Mouse (Mus musculus) CH12F3 (cell line): ENCODE data around the gene Ier5.

Experiments
- in situ Hi-C: fragments of 300-500 bp; cut with MboI; formaldehyde crosslinking; loops from 2 replicates; pipeline ENCODE4 v1.14.3; 2020; ENCODE audit warnings: low sequenced_read_pairs

Ier5 gene

DNA sequence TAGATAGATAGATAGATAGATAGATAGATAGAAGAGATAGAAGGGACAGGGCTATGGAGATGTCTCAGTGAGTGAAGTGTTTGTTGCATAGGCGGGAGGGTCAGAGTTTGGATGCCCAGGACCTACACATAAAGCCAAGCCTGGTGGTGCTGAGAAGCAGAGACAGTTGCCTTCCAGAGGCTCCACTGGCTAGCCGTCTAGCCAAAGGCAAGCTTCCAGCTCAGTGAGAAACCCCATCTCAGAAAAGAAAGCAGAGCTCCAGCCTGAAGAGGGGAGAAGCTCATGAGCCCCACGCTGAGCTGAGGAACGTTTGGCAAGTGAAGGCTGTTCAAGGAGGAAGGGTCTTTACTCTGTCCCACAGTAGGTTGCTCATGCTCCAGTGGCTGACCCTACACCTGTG is 3.2 kb upstream of the Ier5 start:
- in situ Hi-C loops = no loop called here

DNA sequence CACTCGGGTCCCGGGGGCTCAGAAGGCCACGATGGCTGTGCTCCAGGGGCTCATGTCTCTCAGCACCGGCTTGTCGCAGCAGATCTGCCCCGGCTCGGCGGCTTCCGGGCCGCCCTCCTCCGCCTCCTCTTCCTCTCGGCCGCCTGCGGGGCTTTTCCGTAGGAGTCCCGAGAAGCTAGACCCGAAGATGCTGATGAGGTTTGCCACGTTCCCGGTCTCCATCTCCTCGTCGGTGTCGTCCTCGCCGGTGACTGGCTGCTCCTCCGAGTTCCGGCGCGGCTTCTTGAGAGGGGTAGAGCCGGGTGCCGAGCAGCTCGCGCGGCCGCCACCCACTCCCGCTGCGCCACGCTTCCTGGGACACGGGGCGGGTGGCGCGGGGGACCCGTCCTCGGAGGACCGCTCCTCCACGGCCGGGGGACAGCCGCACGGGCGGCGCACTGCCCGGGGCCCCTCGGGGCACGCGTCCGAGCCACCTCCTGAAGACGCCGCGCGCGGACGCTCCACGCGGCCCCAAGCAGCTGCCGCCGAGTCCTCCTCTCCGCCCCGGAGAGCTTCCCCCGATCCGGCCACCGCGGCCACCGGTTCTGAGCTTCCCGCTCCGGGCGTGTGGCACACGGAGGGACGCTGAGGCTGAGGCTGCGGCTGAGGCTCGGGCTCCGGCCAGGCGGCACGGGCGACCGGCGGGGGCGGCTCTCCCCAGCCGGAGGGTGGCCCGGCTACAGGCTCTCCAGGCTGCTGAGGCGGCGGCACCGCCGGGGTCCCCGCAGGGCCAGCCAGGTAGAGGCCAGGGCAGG is 753 bp downstream of the Ier5 start:
- in situ Hi-C loops = loop anchor here (5.0 kb wide), 1 partner anchor 46 kb away; no protein-coding TSS in a partner anchor

DNA sequence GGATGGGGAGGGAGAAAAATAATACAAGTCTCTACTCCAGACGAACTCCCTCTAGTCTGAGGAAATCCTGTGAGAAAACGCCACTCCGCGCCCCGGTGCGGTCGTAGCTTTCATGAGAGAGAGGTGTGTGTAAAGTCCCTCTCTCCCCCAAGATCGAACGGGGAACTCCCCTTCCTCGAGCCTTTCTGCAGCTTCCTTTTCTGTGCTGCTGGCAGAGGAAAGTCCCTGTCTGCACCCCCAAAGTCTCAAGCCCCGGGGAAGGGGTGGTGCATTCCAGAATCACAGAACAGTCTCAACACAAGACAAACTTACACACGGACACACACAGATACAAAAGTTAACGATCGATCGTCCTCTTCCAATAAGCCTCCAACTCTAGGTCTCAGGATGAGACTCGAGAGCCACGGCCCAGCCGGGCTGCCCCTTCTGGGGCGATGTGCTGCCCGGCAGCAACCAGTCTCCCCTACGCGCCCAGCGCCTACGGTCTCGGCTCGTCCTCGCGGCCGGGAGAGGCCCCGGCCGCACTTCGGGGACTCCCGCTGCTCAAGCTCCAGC is 1.4 kb downstream of the Ier5 start:
- in situ Hi-C loops = loop anchor here (5.0 kb wide), 1 partner anchor 46 kb away; no protein-coding TSS in a partner anchor

DNA sequence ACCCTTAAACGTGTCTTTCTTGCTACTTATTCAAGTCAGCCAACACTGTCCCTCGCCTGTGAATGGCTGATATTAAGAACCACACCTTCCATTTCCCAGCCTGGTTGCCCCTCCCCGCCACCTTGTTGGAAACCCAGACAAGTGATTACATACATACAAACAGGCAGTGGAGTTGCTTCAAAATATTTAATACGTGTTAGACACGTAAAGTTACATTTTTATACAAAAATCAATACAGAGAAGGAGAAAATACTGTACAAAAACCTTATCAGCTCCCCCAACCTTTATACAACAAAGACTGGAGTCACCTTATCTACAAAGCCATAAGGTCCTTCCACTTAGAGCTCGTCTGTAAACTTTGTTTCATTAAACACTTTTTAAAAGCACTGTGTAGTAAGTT is 2.1 kb downstream of the Ier5 start:
- in situ Hi-C loops = loop anchor here (5.0 kb wide), 1 partner anchor 45 kb away; no protein-coding TSS in a partner anchor

DNA sequence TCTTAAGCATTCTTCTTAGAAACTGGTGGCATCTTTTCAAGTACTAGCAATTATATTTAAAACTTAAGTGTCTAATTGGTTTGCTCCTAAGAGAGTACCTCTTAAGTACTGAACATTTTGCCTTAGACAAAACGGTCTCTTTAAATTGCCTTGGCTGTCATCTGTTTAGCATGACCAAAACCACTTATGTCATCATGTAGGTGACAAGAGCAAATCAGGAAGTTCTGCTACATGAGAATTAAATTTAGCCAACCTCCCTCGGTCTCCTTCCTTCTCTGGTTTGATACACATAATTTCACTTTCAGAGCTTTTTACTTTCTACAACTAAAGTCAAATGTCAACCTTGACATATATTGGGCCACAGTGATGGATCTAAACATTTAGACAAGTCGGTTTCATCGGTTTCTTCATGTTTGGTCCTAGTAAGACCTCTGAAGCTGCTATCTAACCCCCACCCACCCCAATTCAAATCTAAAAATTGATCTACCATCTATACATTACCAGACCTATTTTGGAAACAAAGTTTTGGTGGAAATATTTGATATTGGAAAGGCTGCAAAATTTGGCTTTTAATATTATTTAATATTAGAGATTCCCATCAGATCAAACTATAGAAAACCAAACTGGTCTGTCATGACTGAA is 2.7 kb downstream of the Ier5 start:
- in situ Hi-C loops = loop anchor here (5.0 kb wide), 1 partner anchor 44 kb away; no protein-coding TSS in a partner anchor

DNA sequence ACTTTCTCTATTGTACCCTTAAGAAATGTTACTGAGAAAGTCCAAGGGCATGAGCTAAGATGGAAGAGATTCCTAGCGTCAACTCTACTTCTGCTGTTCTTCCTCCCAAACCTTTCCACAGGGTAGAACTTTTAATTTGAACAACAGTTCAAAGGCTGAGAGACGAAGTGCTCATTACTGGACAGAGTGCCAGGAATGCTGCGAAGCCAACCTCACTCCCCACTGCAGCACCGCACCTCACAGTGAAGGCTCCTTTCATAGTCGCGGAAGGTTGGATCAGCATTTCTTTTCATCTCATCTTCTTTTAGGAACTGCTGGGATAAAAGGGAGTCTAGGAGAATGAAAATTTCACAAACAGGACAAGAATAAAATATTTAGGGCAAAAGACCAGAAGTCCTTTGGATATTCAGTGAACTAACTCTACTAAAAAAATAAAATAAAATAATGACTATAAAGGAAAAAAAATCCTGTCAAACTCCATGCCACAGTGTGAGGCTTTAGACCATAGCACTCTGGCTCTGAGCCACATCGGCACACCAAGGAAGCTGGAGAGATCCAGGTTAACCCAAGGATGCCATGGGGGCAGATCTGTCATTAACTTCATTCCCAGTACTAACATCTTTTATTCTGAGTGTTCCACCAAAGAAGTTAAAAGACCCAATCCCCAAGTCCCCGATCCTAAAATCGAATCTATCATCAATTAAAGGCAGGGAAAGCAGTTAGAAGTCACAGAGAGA is 5.3 kb downstream of the Ier5 start:
- in situ Hi-C loops = no loop called here

DNA sequence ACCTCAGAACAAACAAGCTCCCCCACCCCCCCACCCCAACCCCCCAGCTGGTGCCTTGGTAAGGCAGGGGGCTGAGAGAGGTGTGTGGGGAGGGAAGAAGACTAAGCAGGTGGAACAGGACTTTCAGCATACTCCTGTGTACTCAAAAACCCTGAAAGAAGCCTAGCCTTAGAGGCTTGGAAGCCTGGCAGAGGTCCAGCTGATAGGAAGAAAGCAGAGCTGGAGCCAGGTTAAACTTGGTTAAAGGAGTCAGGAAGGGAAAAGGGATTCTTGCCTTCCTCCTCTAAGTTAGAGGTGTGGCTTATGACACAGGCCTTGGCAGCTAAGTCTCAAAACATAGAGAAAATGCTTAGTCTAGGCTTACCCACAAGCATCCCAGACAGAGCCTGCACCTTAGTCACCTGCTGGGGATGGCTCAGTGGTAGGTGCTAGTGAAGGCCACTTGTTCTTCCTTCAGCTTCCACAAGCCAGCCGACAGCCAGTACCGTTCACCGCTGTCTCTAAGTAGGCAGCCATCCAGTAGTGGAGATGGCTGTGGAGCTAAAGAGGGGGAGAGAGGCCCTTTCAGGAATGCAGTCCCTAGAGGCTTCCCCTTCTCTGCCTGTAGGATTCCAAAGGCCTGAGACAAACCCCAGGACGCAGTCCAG is 6.2 kb downstream of the Ier5 start:
- in situ Hi-C loops = no loop called here

DNA sequence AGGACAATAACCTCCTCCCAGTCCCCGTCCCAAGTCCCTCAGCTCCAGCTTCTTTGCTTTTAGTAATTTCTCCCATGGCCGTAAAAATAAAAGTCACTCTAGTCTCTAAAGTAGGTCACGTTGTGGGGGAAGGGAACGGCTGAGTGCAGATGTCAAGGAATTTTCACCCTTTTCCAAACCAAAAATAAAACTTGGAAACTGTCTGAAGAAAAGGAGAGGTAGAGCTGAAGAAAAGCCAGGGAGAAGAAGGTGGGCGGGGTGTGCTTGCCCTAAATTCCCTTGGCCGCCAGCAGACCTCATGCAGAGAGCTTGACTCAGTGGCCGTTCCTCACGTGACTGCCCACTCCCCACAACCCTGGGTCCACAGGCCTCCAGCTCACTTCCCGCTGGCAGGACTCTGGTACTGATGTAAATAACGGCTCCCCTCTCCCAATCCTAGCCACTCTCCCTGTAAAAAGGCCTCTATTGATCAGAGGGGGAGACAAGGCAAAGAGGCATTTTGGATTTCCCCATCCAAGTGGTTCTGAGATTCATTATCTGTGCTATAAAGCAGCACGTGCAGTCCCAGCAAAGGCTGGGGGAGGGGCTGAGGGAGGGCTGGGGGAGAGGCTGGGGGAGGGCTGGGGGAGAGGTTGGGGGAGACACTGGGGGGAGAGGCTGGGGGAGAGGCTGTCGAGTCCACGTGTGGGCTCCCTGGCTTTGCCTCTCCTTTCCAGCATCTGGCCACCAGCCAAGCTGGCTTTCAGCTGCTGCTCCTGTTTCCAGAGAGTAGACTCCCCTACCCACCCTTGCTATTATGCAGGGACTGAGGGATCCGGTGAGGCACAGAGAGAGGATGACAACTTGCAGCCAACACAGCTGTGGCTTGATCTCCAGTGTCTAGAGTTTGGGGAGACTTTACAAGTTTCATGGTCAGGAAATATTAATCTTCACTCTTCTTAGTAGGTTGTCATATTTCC is 7.3 kb downstream of the Ier5 start:
- in situ Hi-C loops = no loop called here

DNA sequence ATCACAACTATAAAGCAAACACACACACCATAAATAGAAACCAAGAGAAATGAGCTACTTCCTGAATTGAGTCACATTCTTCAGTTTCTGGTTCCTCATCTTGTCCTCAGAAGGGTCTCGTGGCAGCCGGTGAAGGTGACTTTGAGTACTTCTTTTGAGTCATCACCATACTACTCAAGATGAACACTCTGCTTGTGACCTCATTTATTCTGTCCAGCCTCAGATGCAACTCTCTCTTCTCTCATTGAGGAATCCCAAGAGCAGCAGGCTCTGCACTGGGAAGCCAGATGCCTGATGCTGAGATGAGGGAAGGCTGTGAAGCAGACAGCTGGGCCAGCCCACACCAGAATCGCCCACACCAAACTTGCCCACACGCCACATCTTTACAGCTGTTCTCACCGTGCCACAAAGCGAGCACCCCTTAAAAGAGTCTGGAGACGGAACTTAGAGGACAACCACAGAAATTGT is 8.0 kb downstream of the Ier5 start:
- in situ Hi-C loops = no loop called here

DNA sequence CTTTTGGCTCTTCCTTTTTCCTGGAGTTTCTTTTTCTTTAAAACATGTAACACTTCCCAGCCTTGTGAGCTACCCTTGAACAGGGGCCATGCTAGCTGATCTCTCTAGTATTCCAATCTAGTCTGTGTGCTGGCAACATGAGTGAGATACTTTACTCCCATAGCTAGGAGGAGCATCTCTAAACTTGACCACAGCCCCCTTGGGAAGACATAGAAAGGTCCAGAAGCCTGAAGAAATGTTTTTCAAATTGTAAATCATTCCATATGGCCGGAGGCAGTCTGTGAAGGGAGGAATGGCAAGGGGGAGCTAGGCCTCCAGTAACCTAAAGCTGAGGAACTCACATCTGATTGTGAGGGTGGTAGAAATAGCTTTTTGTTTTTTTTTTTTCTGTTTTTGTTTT is 8.7 kb downstream of the Ier5 start:
- in situ Hi-C loops = no loop called here

DNA sequence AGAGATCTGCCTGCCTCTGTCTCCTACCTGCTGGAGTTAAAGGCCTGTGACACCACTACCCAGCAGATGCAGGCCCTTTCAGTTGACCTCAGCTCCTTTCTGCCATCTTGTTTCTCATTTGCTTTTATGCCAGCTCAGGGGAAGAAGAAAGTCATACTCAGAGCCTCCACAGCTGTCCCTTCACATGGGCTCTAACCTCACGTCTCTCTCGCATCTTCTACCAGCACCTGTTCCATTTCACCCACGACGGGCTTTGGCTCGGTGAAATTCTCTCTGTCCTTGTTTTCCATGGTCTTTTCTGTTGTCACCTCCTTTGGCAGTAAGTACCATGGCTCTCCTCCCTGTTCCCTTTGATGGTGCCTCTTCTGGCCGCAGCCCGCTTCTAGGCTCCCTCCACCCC is 9.1 kb downstream of the Ier5 start:
- in situ Hi-C loops = no loop called here

DNA sequence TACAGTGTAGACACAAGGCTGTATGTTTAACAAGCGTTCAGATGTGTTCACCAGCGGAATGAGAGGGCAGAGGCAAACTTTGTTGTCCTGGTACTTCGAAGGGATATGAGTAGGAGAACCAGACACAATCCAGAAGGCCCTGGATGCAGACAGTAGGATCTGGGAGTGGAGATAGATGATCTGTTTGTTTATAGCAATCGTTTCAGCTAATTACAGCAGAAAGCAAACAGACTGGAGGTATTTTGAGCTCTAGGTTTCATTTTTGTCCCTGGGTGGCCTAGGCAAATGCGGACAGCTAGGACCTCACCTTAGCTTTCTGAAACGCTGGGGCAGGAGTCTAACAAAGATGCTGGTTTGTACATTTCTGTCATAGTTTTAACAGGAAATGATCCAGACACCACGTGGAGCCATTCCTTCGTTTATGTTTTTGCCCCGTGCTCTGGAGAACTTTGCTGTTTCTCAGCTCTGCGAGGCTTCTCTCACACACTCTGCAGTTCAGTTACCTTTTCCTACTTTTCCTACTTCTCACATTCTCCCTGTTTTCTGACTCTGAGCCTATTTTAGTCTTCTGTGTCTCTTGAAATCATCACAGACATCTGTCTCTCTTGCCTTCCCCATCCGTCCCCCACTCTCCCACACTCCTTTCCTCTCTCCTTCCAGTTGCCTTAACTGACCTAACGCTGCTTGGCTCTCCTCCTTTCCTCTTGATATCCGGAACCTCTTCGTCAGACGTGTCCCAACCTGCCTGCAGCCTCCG is 10.4 kb downstream of the Ier5 start:
- in situ Hi-C loops = no loop called here

DNA sequence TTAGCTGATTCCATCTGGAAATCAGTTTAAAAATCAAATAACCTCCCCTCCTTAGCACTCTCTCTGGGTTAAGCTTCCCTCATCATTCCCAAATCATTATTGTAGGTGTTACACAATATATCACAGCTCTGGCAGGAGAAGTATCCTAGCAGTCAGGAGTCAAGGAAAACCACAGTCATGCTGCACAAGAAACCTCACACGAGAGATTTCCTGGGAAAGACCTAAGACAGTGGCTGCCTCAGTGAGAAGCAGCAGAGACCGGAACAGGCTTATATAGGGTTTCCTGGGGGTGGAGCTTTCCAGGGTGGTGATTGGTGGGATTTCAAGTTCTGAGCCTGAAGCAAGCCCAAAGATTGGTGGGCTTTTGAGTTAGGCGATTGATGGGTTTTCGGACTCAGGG is 11.4 kb downstream of the Ier5 start:
- in situ Hi-C loops = no loop called here

DNA sequence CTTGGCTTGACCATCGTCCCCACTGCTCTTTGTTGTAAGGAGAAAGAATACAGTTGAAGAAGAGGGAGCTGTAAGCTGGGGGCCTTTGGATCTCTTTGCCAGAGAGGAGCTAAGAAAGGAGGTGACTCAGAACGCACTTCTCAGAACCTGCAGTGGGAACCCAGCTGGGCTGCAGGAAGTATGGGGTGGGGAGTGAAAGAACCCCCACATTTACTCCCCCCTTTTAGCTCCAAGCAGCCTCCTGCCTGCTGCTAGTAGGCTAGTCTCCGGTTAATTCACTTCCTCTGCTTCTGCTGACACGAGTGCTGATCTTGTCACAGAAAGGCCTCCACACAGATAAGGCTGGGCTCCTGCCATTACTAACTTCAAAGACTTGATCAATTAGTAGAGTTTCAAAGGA is 12.5 kb downstream of the Ier5 start:
- in situ Hi-C loops = no loop called here

DNA sequence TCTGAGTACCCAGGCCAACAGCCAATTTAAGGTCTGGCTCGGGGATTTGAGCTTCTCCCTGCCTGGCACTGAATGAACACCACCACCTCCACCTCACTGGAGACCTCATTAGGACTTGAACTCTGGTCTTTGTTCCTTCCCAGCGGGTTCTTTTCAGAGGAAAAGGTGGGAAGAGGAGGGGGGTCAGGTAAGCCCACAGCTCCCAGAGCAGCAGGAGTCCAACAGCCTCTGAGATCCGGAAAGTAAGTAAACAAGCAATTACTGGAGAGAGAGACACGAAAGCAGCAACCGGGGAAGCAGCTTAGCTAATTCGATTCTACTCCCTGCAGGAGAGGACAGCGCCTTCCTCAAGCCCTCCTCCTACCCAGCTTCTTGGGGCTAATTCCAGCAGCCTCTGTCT is 13.0 kb downstream of the Ier5 start:
- in situ Hi-C loops = no loop called here

DNA sequence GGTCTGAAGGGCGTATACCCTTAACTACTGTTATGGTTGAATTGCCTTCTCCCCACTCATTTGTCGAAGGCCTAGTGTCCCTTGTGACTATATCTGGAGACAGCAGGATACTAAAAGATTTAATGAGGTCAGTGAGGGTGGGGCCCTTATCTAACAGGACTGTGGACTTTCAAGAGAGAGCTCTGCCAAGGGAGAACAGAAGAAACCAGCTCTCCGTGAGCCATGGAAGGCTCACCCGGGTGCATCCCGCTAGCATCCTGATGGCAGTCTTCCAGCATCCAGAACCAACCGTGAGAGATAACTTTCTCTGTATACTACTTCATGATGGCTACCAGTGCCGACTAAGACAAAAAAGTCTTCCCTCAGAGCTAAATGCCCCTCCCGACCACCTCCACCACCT is 14.6 kb downstream of the Ier5 start:
- in situ Hi-C loops = no loop called here

DNA sequence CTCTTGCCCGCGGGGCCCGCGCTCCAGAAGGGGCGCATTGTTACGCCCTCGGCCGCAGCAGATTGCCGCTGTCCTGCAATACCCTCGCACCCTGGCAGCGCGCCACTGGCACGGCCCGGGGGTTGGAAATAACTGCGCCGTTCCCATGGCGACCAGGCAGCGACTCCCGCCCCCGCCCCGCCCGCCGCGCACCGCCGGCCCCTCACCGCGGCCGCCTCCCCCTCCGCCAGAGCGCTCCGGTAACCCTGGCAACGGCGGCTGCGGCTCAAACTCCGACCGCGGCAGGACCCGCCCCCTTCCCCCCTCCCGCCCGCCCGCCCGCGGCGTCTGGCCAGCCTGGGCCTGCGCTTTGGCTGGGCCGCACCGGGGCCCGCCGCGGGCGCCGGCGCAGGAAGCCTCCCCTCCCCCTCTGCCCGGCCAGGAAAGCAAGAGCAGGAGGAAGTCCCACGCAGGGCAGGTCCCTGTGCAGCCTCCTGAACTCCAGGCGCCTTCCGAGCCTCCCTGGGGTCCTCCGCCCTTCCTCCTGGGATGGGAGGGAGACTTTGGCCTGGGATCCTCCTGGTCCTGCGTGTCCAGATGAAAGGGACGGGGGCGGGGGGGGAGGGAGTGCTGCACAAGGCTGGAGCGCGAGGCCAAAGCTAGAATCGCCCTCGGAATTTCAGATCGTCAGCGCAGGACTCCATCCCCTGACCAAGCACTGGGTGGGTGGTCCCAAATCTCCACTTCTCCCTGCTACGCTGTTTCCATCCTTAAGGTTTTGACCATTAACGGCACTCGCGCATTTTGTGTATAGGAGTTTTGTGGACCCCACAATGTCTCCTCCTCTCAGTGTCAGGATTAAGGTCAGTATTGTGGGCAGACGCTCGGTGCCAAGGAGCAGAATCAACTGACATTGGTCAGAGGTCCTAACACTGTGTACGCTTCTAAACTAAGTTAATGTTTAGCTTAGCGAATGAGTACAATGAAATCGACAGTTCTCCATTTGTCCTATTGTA is 15.9 kb downstream of the Ier5 start:
- in situ Hi-C loops = no loop called here

DNA sequence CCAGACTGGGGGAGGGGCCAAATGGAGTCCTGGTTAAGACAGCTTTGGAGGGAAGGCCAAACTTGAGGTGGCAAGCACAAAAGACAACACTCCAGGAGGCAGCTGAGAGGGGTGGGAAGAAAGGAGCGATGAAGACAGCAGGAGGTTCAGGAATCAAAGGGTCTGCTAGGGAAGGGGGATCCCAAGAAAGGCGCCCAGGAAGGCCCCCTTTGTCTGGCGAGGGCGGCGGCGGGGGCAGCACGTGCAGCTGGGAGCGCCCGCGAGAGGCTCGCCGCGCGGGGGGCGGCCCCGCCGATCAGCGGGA is 16.5 kb downstream of the Ier5 start:
- in situ Hi-C loops = no loop called here
